Mouse (Mus musculus) spleen, adult 2 months (tissue): ENCODE data around the gene Cox10. TPM values are rescaled to one million over a fixed set of nuclear protein-coding genes. Genes with fewer than 3 reads are reported as not detected.

Experiments
- DNase-seq, 2 experiments: peaks; one replicate each; pipeline versions ENCODE4 v3.0.0 to v3.0.0-alpha.2; 2012 to 2021; ENCODE audit warnings: low spot score in 2 of 2, low read depth in 1 of 2
- H3K27ac ChIP-seq: fragments of 200-500 bp; 2 replicates; pipeline ENCODE4 v1.5.1; 2012; ENCODE audit warnings: low read length, inconsistent platforms; ENCODE audit not compliant: insufficient read depth
- H3K27me3 ChIP-seq: fragments of 200-500 bp; 2 replicates; pipeline ENCODE4 v1.6.1; 2012; ENCODE audit warnings: mild to moderate bottlenecking, moderate library complexity, low read length, inconsistent platforms; ENCODE audit not compliant: control insufficient read depth, insufficient read depth
- H3K36me3 ChIP-seq: fragments of 200-500 bp; 2 replicates; pipeline ENCODE4 v1.6.1; 2012; ENCODE audit warnings: mild to moderate bottlenecking, low read length, inconsistent platforms; ENCODE audit not compliant: control insufficient read depth, insufficient read depth
- H3K4me1 ChIP-seq: fragments of 200-500 bp; 2 replicates; pipeline ENCODE4 v1.6.1; 2011; ENCODE audit warnings: inconsistent platforms; ENCODE audit not compliant: control insufficient read depth, insufficient read depth, insufficient read length
- H3K4me3 ChIP-seq: fragments of 200-500 bp; 2 replicates; pipeline ENCODE4 v1.5.1; 2011; ENCODE audit warnings: mild to moderate bottlenecking, inconsistent platforms; ENCODE audit not compliant: insufficient read depth, insufficient read length; ENCODE audit errors: extremely low read depth
- CTCF ChIP-seq: fragments of 200-500 bp; IDR thresholded peaks from 2 replicates; pipeline ENCODE4 v1.5.1; 2011; ENCODE audit warnings: mild to moderate bottlenecking, inconsistent platforms; ENCODE audit not compliant: insufficient read depth, insufficient read length, insufficient replicate concordance; ENCODE audit errors: extremely low read depth
- POLR2A ChIP-seq: fragments of 200-500 bp; IDR thresholded peaks from 2 replicates; pipeline ENCODE4 v1.6.1; 2011; ENCODE audit warnings: low read depth, low read length, inconsistent platforms
- WGBS: fragments of 180-500 bp; shearing (Covaris S2); methylation state at CpG from one replicate; pipeline ENCODE4 v1.1.7; 2018; 5-methylcytosine and 5-hydroxymethylcytosine counted together
- polyA plus RNA-seq: library from polyadenylated mRNA; depleted of rRNA; stranded (reverse); fragments of >200 nt; gene quantifications from 2 replicates; pipeline ENCODE4 v1.2.3, GENCODE M21; 2012

Gene Cox10
- polyA plus RNA-seq, 1 experiment = 7.8 TPM

DNA sequence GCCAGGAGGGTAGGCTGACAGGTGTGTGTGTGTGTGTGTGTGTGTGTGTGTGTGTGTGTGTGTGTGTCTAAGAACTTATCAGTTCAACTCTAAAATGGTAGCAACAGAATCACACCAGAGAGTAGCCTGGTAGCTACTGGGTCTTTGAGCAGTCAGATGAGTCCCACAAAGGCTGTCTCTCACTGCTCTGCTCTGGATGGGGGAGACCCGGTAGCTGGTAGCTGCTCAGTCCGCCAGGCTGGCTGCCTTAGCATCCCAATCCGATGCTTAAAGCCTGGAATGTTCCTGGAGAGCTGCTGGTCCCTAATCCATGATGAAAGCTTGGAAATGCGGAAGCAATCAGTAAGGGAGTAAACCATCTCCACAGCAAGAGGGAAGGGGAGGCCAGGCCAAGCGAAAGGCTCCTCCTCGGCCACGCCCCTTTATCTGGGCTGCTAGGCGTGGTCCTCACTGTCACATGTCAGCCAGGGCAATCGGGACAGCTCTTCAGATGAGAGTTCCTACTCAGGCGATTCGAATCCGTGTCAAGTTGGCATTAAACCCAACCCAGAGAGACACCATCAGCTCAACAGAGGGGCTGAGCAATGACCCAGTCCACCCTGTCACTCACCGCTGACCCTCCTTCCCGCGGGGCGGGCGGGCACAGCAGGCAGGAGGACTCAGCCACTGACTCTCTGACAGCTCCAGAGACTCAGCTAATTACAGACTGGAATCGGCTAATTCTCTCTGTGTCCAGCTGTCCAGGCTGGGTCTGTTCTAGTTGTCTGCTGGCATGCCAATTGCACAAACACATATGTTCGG, 127.2 kb downstream of the Cox10 start:
- H3K4me1 ChIP-seq = no peaks in the 10 kb centered on the region
- H3K36me3 ChIP-seq = no peaks in the 10 kb centered on the region
- 34% methylated on average over 19 of the region's 19 CpGs for WGBS
- TF ChIP-seq CTCF (no peak), POLR2A (no peak)
- no peaks in the 10 kb centered on the region for H3K27me3 ChIP-seq
- no peak overlapping the region; the same call in 1 of the 2 replicates for H3K4me3 ChIP-seq
- peak in 1 of 2 experiments; percentile 18 for DNase-seq
- no peak overlapping the region for H3K27ac ChIP-seq

DNA sequence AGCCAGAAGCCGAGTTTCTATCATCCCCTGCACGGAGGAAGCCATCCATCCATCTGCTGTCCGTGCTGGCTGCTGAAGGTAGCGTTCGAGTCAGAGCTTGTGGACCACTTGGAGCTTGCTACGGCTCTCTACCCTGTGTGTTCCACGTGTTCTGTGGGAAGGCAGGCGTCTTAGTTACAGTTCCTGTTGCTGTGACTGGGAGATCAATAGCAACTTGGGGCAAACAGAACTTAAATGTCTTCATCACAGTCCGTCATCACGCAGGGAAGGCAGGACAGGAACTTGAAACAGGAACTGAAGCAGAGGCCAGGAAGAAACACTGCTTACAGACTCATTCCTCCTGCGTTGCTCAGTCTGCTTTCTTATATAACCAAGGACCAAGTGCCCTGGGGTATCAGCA, 130.9 kb downstream of the Cox10 start:
- H3K36me3 ChIP-seq = no peaks in the 10 kb centered on the region
- H3K4me3 ChIP-seq = no peak overlapping the region
- H3K4me1 ChIP-seq = no peaks in the 10 kb centered on the region
- no peak overlapping the region for H3K27ac ChIP-seq
- 74% methylated on average over 11 of the region's 11 CpGs for WGBS
- no peak for TF ChIP-seq CTCF
- TF ChIP-seq POLR2A = no peak
- H3K27me3 ChIP-seq = no peaks in the 10 kb centered on the region
- DNase-seq = no peak

DNA sequence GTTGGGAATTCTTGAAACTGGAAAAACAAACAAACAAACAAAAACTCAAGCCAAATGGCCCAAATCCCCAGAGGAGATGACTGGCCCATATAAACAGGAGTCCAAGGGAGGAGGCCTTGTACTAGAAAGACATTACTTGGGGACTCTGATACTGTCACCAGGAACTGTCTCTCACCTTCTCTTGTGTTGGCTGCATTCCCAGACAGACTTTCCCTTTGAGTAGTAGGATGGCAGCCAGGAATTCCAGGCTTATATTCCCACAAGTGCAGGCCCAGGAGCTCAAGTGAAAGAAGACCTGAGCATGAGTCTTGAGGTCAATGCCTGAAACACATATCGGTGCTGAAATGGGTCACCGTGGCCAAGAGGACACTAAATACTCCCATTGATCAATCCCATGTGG, 132.2 kb downstream of the Cox10 start:
- Histone ChIP-seq H3K27me3 (no peaks in the 10 kb centered on the region), H3K27ac (no peak overlapping the region), H3K36me3 (no peaks in the 10 kb centered on the region), H3K4me1 (no peaks in the 10 kb centered on the region), H3K4me3 (no peak overlapping the region)
- TF ChIP-seq CTCF (no peak), POLR2A (no peak)
- 95% methylated on average over 2 of the region's 2 CpGs for WGBS
- no peak for DNase-seq

DNA sequence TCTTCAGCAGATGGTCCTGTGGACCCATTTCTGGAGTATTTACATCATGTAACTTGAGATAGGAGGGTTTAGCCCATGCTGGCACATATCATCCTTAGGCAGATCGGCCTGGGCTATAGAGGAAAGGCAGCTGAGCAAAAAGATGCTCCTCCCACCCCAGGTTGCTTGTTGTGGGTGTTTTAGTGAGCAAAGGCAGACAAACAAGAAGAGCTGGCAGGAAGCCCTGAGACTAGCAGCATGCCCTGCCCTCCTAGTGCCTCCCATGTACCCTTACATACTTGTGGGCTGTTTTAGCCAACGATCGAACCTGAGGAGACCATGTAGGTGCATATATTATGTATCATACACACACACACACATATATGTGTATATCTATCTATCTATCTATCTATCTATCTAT, 135.3 kb downstream of the Cox10 start:
- H3K4me1 ChIP-seq = no peaks in the 10 kb centered on the region
- H3K36me3 ChIP-seq = no peaks in the 10 kb centered on the region
- no peak overlapping the region for H3K27ac ChIP-seq
- WGBS = 80% methylated on average over 3 of the region's 3 CpGs
- H3K27me3 ChIP-seq = no peaks in the 10 kb centered on the region
- no peak overlapping the region for H3K4me3 ChIP-seq
- no peak for DNase-seq
- TF ChIP-seq CTCF = no peak
- no peak for TF ChIP-seq POLR2A

DNA sequence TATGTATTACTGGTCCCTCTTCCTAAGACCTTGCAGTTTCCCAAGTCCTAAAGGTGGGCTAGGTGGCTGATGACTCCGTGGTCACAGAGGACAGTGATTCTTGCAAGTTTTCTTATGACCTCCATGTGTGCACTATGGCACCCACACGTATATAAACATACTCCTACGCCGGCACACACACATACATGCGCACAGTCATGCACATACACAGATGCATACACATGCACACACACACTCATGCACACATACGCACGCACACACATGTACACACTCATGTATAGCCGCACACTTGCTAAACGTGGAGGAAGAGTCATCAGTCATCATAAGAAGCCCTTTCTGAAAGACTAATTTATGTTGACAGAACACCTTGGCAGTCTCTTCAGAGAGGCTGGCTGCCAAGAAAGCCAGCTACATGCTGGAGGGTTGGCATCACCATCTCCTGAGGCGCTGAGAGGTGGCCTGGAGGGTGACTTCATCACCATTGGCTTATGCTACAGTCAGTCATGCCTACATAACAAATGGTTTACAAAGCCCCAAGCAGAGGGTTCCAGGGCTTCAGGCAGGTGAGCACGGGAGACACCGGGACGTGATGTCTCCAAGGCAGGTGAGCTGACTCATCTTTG, 135.9 kb downstream of the Cox10 start:
- no peaks in the 10 kb centered on the region for H3K4me1 ChIP-seq
- H3K4me3 ChIP-seq = no peak overlapping the region
- 90% methylated on average over 13 of the region's 13 CpGs for WGBS
- no peak overlapping the region for H3K27ac ChIP-seq
- H3K27me3 ChIP-seq = no peaks in the 10 kb centered on the region
- TF ChIP-seq CTCF (no peak), POLR2A (no peak)
- H3K36me3 ChIP-seq = no peaks in the 10 kb centered on the region
- DNase-seq = no peak

DNA sequence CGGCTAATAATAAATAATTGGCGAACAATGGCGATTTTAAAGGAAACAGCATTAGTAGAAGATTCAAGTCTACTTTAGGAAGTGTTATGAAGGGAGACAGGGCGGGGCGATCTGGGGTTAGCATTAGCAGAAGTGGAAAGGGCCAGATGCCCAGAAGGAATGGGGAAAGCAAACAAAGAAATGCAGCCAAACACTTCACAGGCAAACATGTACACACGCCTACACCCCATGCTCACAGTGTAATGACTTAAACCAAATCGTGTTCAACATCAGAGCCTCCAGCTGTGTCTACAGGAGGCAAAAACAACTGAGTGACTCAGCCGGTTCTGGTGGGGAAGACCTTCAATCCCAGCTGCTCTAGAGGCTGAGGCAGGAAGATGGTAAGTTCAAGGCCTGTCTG, 137.1 kb downstream of the Cox10 start:
- H3K4me3 ChIP-seq = no peak overlapping the region
- TF ChIP-seq CTCF = no peak
- no peak for TF ChIP-seq POLR2A
- H3K27ac ChIP-seq = no peak overlapping the region
- WGBS = 76% methylated on average over 8 of the region's 8 CpGs
- H3K36me3 ChIP-seq = no peaks in the 10 kb centered on the region
- no peaks in the 10 kb centered on the region for H3K27me3 ChIP-seq
- DNase-seq = no peak
- H3K4me1 ChIP-seq = no peaks in the 10 kb centered on the region

DNA sequence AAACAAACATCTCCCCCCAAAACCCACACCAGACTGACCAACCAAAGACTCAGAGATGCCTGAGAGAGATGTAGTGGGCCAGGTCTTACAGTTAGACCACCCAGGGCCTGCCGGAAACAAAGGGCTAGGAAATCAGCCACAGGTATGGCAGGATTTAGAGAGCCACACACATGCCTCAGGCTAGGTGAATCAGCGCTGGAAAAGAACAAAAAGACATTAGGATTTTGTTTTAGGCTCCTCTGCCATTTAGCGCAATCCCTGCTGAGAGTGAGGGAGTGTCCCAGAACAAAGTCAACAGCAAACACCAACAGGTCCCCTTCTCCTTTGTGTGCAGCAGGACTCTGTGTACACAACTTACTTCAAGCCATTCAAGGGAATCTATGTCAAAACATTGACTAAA, 142.6 kb downstream of the Cox10 start:
- DNase-seq = no peak
- Histone ChIP-seq H3K27ac (no peak overlapping the region), H3K36me3 (no peaks in the 10 kb centered on the region), H3K4me1 (no peaks in the 10 kb centered on the region), H3K4me3 (no peak overlapping the region), H3K27me3 (no peaks in the 10 kb centered on the region)
- no peak for TF ChIP-seq CTCF
- TF ChIP-seq POLR2A = no peak
- 71% methylated on average over 3 of the region's 3 CpGs for WGBS
